In the genomic region with DNA sequence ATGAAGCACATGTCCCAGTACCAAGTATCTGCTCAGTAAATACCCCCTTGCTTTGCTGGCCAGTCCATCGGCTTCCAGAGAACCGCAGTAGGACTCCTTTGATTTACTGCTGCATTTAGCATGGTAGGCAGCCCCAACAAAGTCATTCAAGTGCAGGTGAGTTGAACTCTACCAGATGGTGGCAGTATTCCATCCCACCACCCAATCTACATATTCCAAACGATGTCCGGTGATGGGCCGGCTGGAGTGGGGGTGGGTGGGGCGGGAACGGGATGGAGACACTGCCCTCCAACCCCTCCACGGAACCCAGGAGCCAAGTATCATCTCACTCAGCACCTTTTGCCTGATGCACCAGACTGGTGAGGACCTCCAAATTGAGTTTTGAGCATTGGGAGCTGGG, we compare ENCODE assay signal across 9 mouse cellular contexts. TPM values are rescaled to one million over a fixed set of nuclear protein-coding genes. Genes with fewer than 3 reads are reported as not detected.
DNase-seq lines count a peak whose midpoint lies in the region; ATAC-seq lines count a peak whose summit lies in the region.
"Had no signal": no experiment of that assay in that cellular context is flagged by ENCODE, and none has a peak within 500 bp of the region (broad histone marks: within the 10 kb centered on the region; RNA-seq: fewer than 3 reads in every experiment).

No protein-coding gene starts in this region.

- peak; percentile 18 for DNase-seq in kidney, adult 9 months
- DNase-seq in kidney, adult 8-10 months: no peak
- peak; percentile 76 for DNase-seq in embryo, embryonic 10 days (ENCODE audit: low spot score)
- DNase-seq in neural tube, embryonic 11.5 days (ENCODE audit: low spot score): no peak
- DNase-seq in spleen, adult 18-20 months: no peak
- no peak for DNase-seq in c-Kit-positive CD71-positive TER-119-positive erythroid progenitor cells, embryonic 14.5 days (ENCODE audit: low spot score)
- DNase-seq in adrenal gland, postnatal 4 days (ENCODE audit: low spot score in 2 of 2): no peak

- 8% methylated on average over 8 of the region's 8 CpGs for WGBS in intestine, embryonic 15.5 days
- WGBS in neural tube, embryonic 11.5 days: 6% methylated on average over 8 of the region's 8 CpGs

- H3K9me3 ChIP-seq in intestine, embryonic 15.5 days: no peaks in the 10 kb centered on the region
- no peaks in the 10 kb centered on the region for H3K9me3 ChIP-seq in neural tube, embryonic 11.5 days (ENCODE audit: control insufficient read depth, low read length)

- no peaks in the 10 kb centered on the region for H3K36me3 ChIP-seq in intestine, embryonic 15.5 days
- H3K36me3 ChIP-seq in neural tube, embryonic 11.5 days (ENCODE audit: control insufficient read depth, insufficient read depth, low read length): no peaks in the 10 kb centered on the region

- peaks cover 12% of the 10 kb centered on the region; the same call in 1 of the 2 replicates for H3K27me3 ChIP-seq in intestine, embryonic 15.5 days (replicated peaks)
- peaks cover 13% of the 10 kb centered on the region for H3K27me3 ChIP-seq in neural tube, embryonic 11.5 days (ENCODE audit: control insufficient read depth, insufficient read depth, low read length)

- H3K4me2 ChIP-seq in intestine, embryonic 15.5 days (replicated peaks): peak overlapping the region; percentile 45
- H3K4me2 ChIP-seq in neural tube, embryonic 11.5 days (ENCODE audit: low read depth): peak overlapping the region; percentile 27

- H3K4me1 ChIP-seq in intestine, embryonic 15.5 days (replicated peaks): peaks cover 26% of the 10 kb centered on the region
- peaks cover 30% of the 10 kb centered on the region for H3K4me1 ChIP-seq in neural tube, embryonic 11.5 days (ENCODE audit: control insufficient read depth, insufficient read depth, low read length)

- no peak overlapping the region for H3K4me3 ChIP-seq in intestine, embryonic 15.5 days (replicated peaks)
- no peak overlapping the region for H3K4me3 ChIP-seq in neural tube, embryonic 11.5 days (ENCODE audit: low read depth, low read length)

- no peak overlapping the region for H3K27ac ChIP-seq in intestine, embryonic 15.5 days
- no peak overlapping the region for H3K27ac ChIP-seq in neural tube, embryonic 11.5 days (ENCODE audit: low read depth, low read length)

- ATAC-seq in intestine, embryonic 15.5 days: no peak
- ATAC-seq in neural tube, embryonic 11.5 days (ENCODE audit: insufficient read depth, low FRiP score, low TSS enrichment): no peak

- no peak overlapping the region for H3K9ac ChIP-seq in intestine, embryonic 15.5 days
- no peak overlapping the region for H3K9ac ChIP-seq in neural tube, embryonic 11.5 days (ENCODE audit: low read length)

RNA-seq across cellular contexts. Expression of a gene that starts 1.8 kb away (rescaled TPM):
- polyA plus RNA-seq in intestine, embryonic 15.5 days (2015; fragmentation: Nextera tagmentation; extraction: Ambion mirVana): 108 and 120 TPM in 2 replicates
- polyA plus RNA-seq in neural tube, embryonic 11.5 days (2014; fragmentation: Nextera tagmentation; extraction: Ambion mirVana): 175 and 185 TPM in 2 replicates
- total RNA-seq in adrenal gland, postnatal 4 days (2021): 10 to 100 TPM; 49.9 to 55.4 TPM

RNA-seq across cellular contexts. Expression of a gene that starts 16.9 kb away (rescaled TPM):
- polyA plus RNA-seq in intestine, embryonic 15.5 days (2015; fragmentation: Nextera tagmentation; extraction: Ambion mirVana): 2.2 and 2.4 TPM in 2 replicates
- polyA plus RNA-seq in neural tube, embryonic 11.5 days (2014; fragmentation: Nextera tagmentation; extraction: Ambion mirVana): 15.1 and 17.0 TPM in 2 replicates
- 1 to 10 TPM; 1.4 to 1.5 TPM for total RNA-seq in adrenal gland, postnatal 4 days (2021)

RNA-seq across cellular contexts. Expression of a gene that starts 48.6 kb away (rescaled TPM):
- polyA plus RNA-seq in intestine, embryonic 15.5 days (2015; fragmentation: Nextera tagmentation; extraction: Ambion mirVana): 23.5 and 34.0 TPM in 2 replicates
- 117 and 135 TPM in 2 replicates for polyA plus RNA-seq in neural tube, embryonic 11.5 days (2014; fragmentation: Nextera tagmentation; extraction: Ambion mirVana)
- total RNA-seq in adrenal gland, postnatal 4 days (2021): 100 to 1,000 TPM in 1 of 2 experiments, 10 to 100 TPM in 1; 94.9 to 103 TPM

RNA-seq across cellular contexts. Expression of a gene that starts 52.0 kb away (rescaled TPM):
- polyA plus RNA-seq in intestine, embryonic 15.5 days (2015; fragmentation: Nextera tagmentation; extraction: Ambion mirVana): not detected in 2 replicates
- polyA plus RNA-seq in neural tube, embryonic 11.5 days (2014; fragmentation: Nextera tagmentation; extraction: Ambion mirVana): not detected in 2 replicates
- total RNA-seq in adrenal gland, postnatal 4 days (2021): 10 to 100 TPM; 34.8 to 45.6 TPM
- total RNA-seq: neutrophil, adult 5-6 weeks had no signal

RNA-seq across cellular contexts. Expression of a gene that starts 52.1 kb away (rescaled TPM):
- polyA plus RNA-seq in intestine, embryonic 15.5 days (2015; fragmentation: Nextera tagmentation; extraction: Ambion mirVana): not detected in 2 replicates
- polyA plus RNA-seq in neural tube, embryonic 11.5 days (2014; fragmentation: Nextera tagmentation; extraction: Ambion mirVana): 0.64 and 0.66 TPM in 2 replicates
- total RNA-seq in adrenal gland, postnatal 4 days (2021): under 1 TPM in 1 of 2 experiments, not detected in 1; 0.81 TPM
- total RNA-seq: neutrophil, adult 5-6 weeks had no signal

Comparison
In these comparisons a context has a peak if more than half of its experiments do, and no peak if none do; other contexts are left out.
1. DNase-seq: peak in kidney, adult 9 months (single experiment) and embryo, embryonic 10 days (single experiment); none in kidney, adult 8-10 months (0 of 2), neural tube, embryonic 11.5 days (single experiment), spleen, adult 18-20 months (0 of 2), c-Kit-positive CD71-positive TER-119-positive erythroid progenitor cells, embryonic 14.5 days (single experiment) and adrenal gland, postnatal 4 days (0 of 2).